Mouse (Mus musculus): Measurements from ENCODE around the gene Tln2.

The Tln2 gene

GRCm38 (mm10) chr9:67218001-67218400 lies 341.5 kb downstream of the Tln2 start:
- DNase-seq (ENCODE audit: extremely low read depth, low read depth, low spot score) = no peak

- no peak for DNase-seq (ENCODE audit: extremely low read depth, low read depth, low spot score)
These were observed 345.1 kb downstream of the Tln2 start for GRCm38 (mm10) chr9:67214191-67214985.

- no peak for DNase-seq (ENCODE audit: extremely low read depth, low read depth, low spot score)
These were observed 346.2 kb downstream of the Tln2 start for GRCm38 (mm10) chr9:67213275-67213674.

GRCm38 (mm10) chr9:67211220-67211619 lies 348.3 kb downstream of the Tln2 start:
- DNase-seq (ENCODE audit: extremely low read depth, low read depth, low spot score) = no peak

- no peak for DNase-seq (ENCODE audit: extremely low read depth, low read depth, low spot score)
These were observed 350.1 kb downstream of the Tln2 start for GRCm38 (mm10) chr9:67209451-67209850.

- DNase-seq (ENCODE audit: extremely low read depth, low read depth, low spot score) = no peak
These were observed 351.1 kb downstream of the Tln2 start for GRCm38 (mm10) chr9:67208420-67208819.

- no peak for DNase-seq (ENCODE audit: extremely low read depth, low read depth, low spot score)
These were observed 354.3 kb downstream of the Tln2 start for GRCm38 (mm10) chr9:67205175-67205574.

GRCm38 (mm10) chr9:67196609-67197008 lies 362.9 kb downstream of the Tln2 start:
- no peak for DNase-seq (ENCODE audit: extremely low read depth, low read depth, low spot score)

- DNase-seq (ENCODE audit: extremely low read depth, low read depth, low spot score) = no peak
These were observed 364.2 kb downstream of the Tln2 start for GRCm38 (mm10) chr9:67195306-67195705.

GRCm38 (mm10) chr9:67191488-67192331 lies 367.8 kb downstream of the Tln2 start:
- DNase-seq (ENCODE audit: extremely low read depth, low read depth, low spot score) = no peak

GRCm38 (mm10) chr9:67187686-67188085 lies 371.8 kb downstream of the Tln2 start:
- DNase-seq (ENCODE audit: extremely low read depth, low read depth, low spot score) = no peak

- no peak for DNase-seq (ENCODE audit: extremely low read depth, low read depth, low spot score)
These were observed 372.3 kb downstream of the Tln2 start for GRCm38 (mm10) chr9:67187182-67187581.

- DNase-seq (ENCODE audit: extremely low read depth, low read depth, low spot score) = no peak
These were observed 374.9 kb downstream of the Tln2 start for GRCm38 (mm10) chr9:67184556-67184955.

- DNase-seq (ENCODE audit: extremely low read depth, low read depth, low spot score) = no peak
These were observed 376.0 kb downstream of the Tln2 start for GRCm38 (mm10) chr9:67183520-67183919.

GRCm38 (mm10) chr9:67182006-67182405 lies 377.5 kb downstream of the Tln2 start:
- no peak for DNase-seq (ENCODE audit: extremely low read depth, low read depth, low spot score)

GRCm38 (mm10) chr9:67178709-67179108 lies 380.8 kb downstream of the Tln2 start:
- no peak for DNase-seq (ENCODE audit: extremely low read depth, low read depth, low spot score)

- no peak for DNase-seq (ENCODE audit: extremely low read depth, low read depth, low spot score)
These were observed 381.3 kb downstream of the Tln2 start for GRCm38 (mm10) chr9:67178203-67178602.

- DNase-seq (ENCODE audit: extremely low read depth, low read depth, low spot score) = no peak
These were observed 383.4 kb downstream of the Tln2 start for GRCm38 (mm10) chr9:67176073-67176472.

GRCm38 (mm10) chr9:67173816-67174215 lies 385.7 kb downstream of the Tln2 start:
- no peak for DNase-seq (ENCODE audit: extremely low read depth, low read depth, low spot score)

GRCm38 (mm10) chr9:67173154-67173553 lies 386.3 kb downstream of the Tln2 start:
- no peak for DNase-seq (ENCODE audit: extremely low read depth, low read depth, low spot score)

GRCm38 (mm10) chr9:67171409-67171808 lies 388.1 kb downstream of the Tln2 start:
- no peak for DNase-seq (ENCODE audit: extremely low read depth, low read depth, low spot score)

GRCm38 (mm10) chr9:67170759-67171158 lies 388.7 kb downstream of the Tln2 start:
- DNase-seq (ENCODE audit: extremely low read depth, low read depth, low spot score) = no peak

All from fat pad, adult 2 months (tissue).